Mouse (Mus musculus): Measurements from ENCODE around the gene Cfap300.

- TF ChIP-seq POLR2A (IDR thresholded peaks at IDR 0.05; ENCODE audit: borderline replicate concordance, extremely low read depth, insufficient read depth, insufficient read length, poor library complexity, severe bottlenecking), result no peak
- no peak for TF ChIP-seq CTCF (IDR thresholded peaks at IDR 0.05; ENCODE audit: borderline replicate concordance, extremely low read depth, insufficient read depth, insufficient read length)
Measured at GRCm38 (mm10) chr9:8002806-8003205, 39.8 kb downstream of the Cfap300 start.

Measured in brain, embryonic 14.5 days (tissue).